Mouse (Mus musculus) yolk sac, embryonic 10.5 days (tissue): Measurements from ENCODE around the gene Ednra.

Experiments
- DNase-seq: peaks from one replicate; pipeline ENCODE4 v3.0.0-alpha.2; 2017; ENCODE audit warnings: low spot score

Ednra gene

DNA sequence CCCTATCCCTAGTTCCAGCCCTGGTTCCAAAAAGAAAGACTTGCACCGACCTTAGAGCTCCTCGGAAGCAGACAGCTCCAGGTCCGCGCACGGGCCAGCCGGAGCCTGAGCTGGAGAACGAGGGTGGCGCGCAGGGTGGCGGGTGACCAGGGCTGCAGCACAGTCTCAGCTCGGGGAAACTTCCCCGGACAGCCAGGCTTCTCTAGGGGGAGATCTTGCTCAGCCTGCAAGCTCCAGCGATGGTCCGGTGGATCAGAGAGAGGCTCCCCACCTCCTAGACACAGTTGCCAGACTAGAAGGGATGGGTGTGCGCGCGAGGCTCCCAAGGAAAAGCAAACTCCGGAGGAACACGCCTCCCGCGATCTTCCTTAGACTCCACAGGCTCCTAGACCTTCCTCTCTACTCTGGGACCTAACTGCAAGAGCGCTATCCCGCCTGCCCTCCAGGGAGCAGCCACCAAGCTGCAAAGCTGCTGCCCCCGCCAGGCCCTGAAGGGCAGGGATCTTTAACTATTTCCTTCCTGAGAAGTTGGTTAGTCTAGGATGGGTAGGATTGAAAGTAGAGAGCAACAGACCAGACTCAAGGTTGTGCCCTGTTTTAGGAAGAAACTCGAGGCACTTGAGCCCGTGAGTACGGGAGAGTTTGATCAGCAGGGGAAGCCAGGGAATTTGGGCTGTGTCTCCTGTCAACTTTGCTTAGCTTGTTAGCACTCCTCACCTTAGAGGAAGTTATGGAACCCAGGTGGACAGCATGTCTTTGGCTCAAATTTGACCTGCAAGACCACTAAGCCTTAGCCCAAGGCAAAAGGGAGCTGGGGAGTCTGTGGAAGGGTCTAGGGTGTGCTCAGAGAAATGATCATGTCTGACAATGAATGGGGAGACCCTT, at the start of gene Ednra:
TSS of gene Ednra (minus strand) at position 419 of the 885 bp plus-strand sequence.
- DNase-seq = peak; percentile 57

DNA sequence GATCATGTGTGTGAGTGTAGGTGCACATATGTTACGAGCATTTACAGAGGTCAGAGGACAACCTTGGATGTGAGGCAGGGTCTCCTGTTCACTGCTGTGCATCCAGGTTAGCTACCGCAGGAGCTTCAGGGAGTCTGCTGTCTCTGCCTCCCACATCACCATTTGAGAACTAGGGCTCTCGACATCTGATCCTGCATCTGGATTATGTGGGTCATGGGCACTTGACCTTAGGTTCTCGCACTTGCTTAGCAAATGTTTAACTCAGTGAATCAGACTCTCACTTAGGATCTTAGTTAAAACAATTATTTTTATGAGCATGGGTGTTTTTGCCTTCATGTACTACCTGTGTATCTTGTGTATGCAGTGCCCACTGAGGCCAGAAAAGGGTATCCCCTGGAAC, 49.6 kb upstream of the Ednra start:
- peak; percentile 25 for DNase-seq

DNA sequence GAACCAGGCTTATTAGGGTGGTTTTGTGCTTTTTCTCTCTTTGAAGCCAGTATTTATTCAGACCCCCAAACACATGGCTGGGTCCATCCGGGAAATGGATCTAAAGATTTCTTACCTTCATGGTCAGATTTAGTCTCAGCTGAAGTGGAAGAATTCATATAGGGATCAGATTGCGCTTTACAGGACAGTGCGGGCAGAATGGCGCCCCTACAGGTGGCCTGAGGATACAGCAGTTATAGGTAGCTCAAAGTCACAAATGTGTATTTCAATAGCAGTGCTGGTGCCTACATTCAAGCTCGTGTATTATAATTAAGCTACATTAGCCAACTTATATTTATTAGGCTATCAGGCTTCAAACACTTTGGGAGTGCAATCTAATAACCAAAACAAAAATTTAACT, 49.0 kb upstream of the Ednra start:
- DNase-seq = no peak

DNA sequence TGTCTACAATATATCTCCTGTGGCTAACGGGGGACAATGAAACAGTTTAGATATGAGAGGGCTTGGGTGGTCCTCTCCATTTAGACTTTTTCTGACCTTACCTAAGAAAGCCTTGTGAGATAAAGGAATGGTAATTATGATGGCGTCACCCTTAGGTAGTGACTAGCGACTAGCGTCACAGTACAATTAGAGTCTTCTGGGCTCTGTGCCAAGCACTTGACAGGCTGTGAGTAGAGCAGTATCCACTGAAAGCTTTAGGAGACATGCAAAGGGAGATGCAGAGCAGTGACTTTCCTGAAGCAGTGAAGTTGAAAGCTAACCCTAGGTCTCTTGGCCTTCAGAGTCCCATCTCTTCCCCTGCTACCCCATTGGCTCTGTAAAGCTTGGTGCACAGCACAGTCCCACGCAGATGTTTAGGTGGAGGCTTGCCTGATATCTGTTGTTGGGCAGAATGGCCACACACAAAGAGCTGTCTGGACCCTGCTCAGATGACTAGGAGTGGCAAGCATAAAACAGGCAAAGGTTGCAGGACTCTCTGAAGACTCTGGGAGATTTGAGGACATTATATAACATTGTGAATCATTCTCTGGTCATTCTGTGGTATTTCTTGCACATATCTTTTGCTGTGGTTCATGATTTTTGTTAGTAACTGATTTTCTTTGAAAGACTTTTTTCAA, 48.1 kb upstream of the Ednra start:
- no peak for DNase-seq

DNA sequence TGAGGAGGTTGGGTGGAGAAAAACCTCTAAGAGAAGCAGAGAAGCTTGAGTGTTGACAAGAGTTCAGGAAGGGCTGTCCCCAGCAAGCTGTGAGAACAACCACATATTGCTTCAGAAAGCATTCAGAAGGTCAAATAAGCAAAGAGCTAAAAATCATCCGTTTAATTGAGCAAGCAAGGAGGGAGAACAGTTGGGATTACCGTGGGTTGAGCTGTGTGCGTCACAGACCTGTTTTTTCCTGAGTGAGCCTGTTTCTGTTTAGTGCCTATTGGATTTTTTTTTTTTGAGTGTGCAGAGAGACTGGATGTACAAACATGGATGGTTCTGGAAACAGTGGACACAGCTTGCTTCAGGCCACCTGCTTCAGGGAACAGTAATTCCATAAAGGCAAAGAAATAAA, 46.7 kb upstream of the Ednra start:
- no peak for DNase-seq

DNA sequence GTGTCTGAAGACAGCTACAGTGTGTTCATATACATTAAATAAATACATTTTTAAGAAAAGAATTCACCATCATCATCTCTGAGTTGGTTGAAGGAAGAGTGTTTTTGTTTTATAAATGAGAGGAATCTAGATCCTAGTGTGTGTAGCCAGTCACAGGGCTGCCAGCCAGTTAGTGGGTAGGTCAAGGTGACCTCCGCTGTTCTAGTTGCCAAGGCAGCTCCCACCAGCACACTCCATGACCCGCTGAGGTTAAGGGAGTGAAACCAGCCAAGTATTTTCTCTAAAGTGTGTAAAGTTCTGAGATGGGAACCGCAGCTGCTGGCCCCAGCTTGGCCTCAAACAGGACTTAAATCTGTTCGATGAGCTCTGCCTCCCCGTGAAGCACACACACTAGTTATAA, 44.7 kb upstream of the Ednra start:
- DNase-seq = no peak

DNA sequence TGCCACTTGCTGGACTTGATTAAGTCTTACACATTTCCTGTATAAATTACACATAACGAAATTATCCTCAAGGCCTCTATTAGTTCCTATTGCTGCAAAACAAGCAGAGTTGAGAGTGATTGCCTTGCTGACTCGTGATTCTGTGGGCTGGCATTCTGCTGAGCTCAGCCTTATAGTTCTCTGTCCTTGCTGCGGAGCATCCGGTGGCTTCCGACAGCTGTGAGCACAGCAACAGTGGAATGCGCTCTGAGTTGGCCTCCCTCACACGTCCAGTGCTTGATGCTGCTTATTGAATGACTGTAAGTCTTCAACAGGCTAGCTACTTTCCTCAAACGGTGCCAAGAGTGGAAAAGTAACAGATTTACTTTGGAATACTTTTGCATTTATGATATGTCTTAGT, 40.0 kb upstream of the Ednra start:
- DNase-seq = no peak

DNA sequence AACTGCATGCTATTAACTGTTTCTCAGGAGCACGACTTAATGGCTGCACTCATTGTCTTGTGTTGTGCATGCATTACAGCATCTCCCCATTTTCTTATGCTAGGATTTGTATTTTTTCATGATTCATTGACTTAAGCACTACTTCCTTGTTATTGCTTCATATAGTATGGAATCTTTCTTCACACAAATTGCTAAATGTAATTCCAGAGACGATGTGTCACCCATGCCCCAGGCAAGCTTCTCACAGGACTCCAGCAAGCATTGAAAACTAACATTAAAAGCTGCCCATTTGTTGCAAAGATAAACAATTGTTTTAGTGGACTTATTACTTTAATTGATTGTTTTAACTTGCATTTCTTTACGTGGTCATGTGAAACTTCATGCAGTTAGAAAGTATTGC, 38.7 kb upstream of the Ednra start:
- no peak for DNase-seq

DNA sequence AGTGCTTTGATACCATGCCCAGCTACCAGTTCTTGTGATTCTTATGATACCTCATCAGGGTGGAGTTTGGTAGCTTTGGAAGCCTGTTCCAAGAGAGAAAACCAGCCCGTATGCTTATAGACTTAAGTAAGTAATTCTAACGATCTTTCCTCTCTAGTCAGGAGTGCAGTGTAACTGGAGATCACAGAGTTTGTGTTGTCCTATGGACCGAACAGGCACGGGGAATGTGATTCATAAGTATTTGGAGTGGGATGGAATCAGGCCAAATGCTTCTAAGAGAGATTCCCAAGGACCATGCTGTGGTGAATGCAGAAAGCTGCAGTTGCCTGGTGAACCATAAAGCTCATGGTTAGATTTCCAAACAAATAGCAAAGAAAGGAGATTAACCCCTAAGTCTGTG, 31.2 kb upstream of the Ednra start:
- DNase-seq = no peak

DNA sequence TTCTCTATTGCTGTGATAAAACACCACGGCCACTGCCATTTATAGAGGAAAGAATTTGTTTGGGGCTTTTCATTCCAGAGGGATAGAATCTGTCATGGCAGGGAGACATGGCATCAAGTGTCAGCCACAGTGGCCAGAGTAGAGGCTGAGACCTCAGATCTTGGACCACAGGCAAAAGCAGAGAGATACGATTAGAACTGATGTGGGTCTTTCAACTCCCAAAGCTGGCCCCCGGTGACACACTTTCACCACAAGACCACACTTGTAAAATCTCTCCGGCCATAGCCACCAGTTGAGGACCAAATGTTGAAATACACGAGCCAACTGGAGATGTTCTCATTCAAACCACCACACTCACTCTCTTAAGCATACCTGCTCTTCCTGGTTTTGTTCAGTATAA, 29.5 kb upstream of the Ednra start:
- no peak for DNase-seq

DNA sequence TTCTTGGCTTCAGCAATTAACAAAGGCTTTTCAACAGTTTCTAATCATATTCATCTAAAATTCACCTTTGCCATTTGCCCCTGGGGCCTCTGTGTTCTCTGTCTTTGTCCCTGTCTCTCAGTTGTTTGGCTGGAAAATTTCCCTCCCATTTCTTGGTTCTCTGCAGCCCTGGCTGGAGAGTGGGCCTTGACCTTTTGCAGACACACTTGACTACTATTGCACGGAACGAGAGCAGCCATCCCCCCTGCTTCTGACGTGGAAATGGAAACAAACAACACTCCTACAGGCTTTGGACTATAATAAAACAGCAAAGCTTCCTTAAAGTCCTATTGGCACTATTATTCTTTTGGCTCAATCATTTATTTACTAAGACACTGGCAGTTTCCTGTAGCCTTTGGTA, 27.8 kb upstream of the Ednra start:
- no peak for DNase-seq

DNA sequence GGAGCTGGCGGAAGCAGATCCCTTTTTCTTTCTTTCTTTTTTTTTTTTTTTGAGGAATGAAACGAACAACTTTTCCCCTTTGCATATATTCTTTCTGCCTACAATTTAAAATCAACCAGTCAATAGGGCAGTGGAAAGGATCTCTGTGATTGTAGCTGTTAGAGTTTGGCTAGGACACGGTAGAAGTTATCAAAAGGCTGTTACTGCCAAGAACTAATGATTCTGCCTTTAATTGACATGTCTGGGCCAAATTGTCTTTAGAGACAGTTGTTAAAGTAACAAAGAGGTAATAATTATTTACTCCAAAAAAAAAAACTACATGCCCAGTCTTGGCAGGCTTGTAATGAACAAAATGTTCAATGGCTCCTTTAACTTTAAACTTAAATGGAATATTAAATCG, 26.1 kb upstream of the Ednra start:
- DNase-seq = no peak

DNA sequence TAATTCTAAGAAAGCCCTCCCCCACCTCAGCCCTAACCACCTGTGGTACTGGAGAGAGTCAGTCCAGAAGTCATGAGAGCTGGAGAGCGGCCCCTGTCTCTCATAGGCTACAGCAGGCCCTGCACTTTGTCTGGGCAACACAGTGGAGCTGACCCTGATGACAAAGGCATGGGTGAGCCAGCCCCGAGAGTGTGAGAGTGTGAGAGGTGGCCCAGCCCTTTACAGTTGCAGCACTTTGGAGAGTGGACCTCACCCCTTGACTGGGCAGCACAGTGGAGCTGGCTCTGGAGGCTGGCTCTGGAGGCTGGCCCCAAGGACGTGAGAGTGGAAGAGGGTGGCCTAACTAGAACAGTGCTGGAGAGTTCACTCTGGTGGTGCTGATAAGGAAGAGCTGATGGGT, 20.2 kb upstream of the Ednra start:
- DNase-seq = no peak

DNA sequence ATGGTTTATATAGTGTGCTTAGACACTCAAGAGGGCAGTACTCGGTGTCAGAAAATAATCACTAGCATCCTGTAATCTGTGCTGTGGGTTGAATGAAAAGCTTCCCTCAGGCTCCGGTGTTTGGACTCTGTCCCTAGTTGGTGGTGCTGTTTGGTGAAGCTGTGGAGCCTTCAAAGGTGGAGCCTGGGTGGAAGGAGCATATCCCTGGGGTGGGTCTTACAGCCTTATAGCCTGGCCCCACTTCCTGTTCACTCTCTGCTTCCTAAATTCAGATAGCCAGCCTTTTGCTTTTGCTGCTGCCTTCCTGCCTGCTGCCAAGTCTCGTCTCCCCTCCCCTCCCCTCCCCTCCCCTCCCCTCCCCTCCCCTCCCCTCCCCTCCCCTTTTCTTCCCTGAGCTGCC, 18.1 kb upstream of the Ednra start:
- DNase-seq = no peak

DNA sequence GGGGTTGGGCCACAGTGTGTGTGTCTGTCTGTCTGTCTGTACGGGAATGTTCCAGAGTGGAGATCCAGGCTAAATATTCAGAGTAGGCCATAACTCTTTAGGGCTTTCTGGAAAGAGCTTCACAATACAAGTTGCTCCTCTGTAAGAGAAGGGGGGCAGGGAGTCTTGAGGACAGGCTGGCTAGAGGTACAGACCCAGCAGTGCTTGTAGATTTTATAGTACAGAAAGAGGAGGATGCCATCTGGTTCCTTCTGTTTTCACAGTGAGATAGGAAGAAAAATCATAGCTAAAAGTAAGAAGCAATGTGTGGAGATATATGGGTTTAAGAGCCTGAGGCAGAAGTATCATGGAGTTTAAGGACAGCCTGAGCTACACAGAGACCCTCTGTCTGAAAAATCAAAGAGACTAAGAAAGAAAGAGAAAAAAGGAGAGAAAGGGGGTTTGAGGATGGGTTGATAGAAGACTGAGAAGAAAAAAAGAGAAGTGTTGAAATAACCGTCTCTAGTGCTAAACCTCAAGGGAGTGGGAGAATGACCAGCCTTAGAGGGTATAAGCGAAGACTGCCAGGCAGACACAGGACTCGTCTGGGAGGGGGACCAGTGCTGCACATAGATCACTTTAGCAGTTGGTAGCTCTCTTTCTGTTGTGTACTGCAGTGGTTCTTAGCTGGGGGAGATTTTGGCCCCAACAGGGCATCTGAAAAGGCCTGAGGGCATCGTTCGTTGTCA, 16.9 kb upstream of the Ednra start:
- DNase-seq = no peak

DNA sequence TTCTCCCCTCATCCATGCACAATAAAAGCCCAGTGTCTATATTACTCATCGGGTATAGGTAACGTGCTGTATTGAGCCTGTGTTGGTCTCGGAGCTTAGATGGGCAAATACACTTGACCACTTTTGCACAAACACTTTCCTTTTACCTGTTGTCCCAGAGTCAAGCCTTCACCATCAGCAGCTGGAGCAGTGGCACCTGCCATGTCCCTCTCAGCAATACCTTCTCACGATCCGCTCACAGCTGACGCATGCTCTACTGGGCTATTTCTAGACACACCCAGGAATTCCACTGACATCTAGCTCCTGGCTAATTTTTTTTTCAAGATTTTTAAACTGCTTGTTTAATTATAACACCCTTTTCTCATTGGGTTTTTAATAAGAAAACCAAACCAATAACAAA, 14.2 kb upstream of the Ednra start:
- no peak for DNase-seq

DNA sequence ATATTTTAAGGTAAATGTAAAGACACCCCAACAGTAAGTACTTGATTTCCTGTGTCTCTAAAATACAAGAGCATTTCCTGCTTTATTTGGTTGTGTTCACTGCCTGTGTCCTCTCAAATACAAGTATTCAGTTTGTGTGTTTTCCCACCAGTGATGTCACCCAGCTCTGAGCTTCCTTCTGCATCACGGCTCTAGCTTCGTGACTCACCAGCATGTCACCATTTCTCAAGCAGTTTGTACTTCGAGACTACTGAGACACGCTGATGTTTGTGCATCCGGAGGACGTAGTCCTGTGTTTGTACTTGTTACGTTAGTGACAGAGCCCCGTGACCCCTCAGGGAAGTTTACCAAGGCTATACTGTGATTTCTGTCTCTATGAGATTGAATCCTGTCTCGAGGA, 13.1 kb upstream of the Ednra start:
- DNase-seq = no peak

DNA sequence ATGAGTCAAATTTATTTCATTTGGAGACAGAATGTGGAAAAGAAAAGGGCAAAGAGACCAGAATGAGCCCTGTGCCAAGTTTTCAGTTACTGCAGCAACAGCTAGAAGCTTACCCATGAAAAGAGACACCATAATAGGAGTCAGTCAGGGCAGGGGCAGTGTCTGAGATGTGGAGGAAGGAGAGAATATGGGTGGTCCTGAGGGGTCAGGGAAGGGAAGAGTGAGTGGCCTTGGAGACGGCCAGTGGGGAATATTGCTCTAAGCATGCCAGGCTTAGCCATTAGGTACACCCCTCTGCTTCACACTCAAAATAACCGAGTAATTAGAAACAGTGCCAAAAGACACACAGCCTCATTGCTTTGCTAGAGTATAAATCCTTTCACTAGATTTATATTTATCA, 9.5 kb upstream of the Ednra start:
- DNase-seq = no peak

DNA sequence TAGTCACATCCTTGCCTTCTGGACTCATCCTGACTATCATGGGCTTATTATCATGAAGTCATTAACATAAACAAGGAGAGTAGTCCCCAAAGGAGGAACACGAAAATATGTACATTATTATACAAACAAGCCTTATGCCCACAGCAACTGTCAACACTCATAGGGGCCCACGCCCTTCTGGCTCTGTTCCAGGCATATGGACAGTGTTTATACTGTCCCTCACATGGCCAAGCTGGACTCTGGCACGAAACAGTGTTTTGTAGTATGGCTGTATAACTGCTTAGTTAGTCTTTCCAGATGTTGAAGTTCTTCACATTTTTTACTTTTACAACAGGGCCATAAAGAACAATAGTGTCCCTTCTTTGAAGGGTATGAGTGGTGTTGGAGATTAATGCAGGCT, 8.7 kb upstream of the Ednra start:
- DNase-seq = no peak

DNA sequence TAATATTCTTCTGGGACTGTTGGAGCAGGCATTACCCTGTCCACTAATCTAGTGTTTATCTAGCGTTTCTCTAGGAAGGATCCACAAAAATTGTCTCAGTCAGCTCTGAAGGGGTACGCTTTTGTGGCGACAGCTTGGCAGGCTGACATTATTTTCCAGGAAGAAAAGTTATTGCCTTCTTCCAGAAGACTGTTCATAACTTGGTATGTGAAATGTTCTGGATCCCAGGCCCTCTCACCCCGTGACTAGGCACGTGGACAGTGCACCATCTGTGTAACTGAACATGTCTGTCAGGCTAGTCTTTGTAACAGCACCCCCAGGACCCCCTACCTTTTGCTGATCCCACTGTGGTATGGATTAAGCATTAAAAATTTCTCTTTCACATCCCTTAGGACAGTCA, 1.1 kb upstream of the Ednra start:
- no peak for DNase-seq

DNA sequence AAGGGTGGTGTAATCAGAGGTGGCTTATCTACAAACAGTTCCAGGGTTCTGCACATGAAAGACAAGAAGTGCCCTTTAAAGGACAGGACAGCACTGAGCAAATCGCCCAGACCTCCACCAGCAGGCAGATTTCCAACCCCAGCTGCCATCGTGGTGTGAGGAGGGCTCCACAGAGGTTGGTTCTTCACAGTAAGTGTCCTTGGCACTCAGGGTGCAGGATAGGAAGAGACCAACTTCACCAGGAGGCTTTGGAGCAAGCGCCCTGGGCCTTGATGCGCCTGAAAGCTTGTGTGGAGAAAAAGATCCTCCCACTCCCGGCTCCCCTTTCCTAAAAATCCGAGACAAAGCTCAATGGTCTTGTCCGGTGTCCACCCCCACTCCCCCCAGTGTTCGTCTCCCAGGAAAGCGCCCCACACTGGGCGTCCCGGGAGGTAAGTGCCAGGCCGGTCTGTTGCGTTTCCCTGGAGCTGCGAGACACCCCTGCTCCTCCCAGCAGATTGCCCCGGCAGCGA, 674 bp downstream of the Ednra start:
- no peak for DNase-seq

DNA sequence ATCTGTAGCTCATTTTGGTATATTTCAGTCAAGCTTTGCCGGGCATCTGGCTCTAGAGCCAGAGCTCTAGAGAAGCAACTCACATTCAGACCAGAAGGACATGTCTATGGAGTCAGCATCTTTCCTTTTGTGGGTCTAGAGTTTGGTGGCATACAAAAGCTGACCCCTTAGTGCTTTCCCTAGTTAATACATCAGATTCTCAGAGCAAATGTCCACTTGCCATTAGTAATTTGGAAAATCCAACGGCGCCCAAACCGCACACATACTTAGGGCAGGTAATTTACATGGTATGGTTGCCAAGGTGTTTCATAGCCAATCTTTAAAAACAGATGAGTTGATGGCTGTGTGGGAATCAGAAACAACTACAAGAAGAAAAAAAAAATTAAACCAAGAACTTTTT, 1.2 kb downstream of the Ednra start:
- no peak for DNase-seq

DNA sequence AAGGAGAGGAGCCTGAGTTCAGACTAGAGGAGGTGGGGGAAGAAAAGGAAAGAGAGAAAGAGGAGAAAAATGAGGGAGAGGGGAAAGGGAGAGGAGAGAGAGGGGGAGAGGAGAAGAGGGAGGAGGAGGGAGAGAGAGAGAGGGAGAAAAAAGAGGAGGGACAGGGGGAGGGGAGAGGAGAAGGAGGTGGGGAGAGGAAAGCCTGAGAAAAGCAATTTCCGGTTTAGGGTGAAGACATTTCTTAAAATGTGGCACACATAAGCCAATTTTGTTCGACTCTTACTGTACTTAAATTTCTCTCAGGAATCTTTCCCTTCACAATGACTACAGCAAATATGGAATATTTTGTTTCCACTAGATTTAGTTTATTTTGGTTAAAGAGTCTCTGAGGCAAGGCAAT, 5.3 kb downstream of the Ednra start:
- no peak for DNase-seq
